Mouse (Mus musculus): Measurements from ENCODE around the gene Prkn. TPM values are rescaled to one million over a fixed set of nuclear protein-coding genes. Genes with fewer than 3 reads are reported as not detected.

The Prkn gene
- total RNA-seq, 2 experiments from 2014 or later, result 14.6 to 20.3 TPM

GRCm38 (mm10) chr17:11888806-11889205 lies 1048.6 kb downstream of the Prkn start:
- no peak for DNase-seq (ENCODE audit: low spot score in 2 of 2)

GRCm38 (mm10) chr17:11900300-11900699 lies 1060.1 kb downstream of the Prkn start:
- DNase-seq (ENCODE audit: low spot score in 2 of 2), result no peak

GRCm38 (mm10) chr17:11901731-11902130 lies 1061.5 kb downstream of the Prkn start:
- DNase-seq (ENCODE audit: low spot score in 2 of 2), result no peak

- DNase-seq (ENCODE audit: low spot score in 2 of 2), result peak in 1 of 2 experiments; percentile 45
Observed at GRCm38 (mm10) chr17:11903001-11903400, 1062.8 kb downstream of the Prkn start.

- peak; percentile 41 to 46 for DNase-seq (ENCODE audit: low spot score in 2 of 2)
Observed at GRCm38 (mm10) chr17:11910668-11911398, 1070.6 kb downstream of the Prkn start.

GRCm38 (mm10) chr17:11912136-11912535 lies 1072.0 kb downstream of the Prkn start:
- DNase-seq (ENCODE audit: low spot score in 2 of 2), result no peak

- peak; percentile 48 to 50 for DNase-seq (ENCODE audit: low spot score in 2 of 2)
Observed at GRCm38 (mm10) chr17:11912872-11913365, 1072.7 kb downstream of the Prkn start.

GRCm38 (mm10) chr17:11913620-11914019 lies 1073.4 kb downstream of the Prkn start:
- DNase-seq (ENCODE audit: low spot score in 2 of 2), result no peak

- no peak for DNase-seq (ENCODE audit: low spot score in 2 of 2)
Observed at GRCm38 (mm10) chr17:11914451-11914850, 1074.3 kb downstream of the Prkn start.

- peak in 1 of 2 experiments; percentile 33 for DNase-seq (ENCODE audit: low spot score in 2 of 2)
Observed at GRCm38 (mm10) chr17:11918123-11918801, 1078.1 kb downstream of the Prkn start.

GRCm38 (mm10) chr17:11919581-11919980 lies 1079.4 kb downstream of the Prkn start:
- DNase-seq (ENCODE audit: low spot score in 2 of 2), result no peak

GRCm38 (mm10) chr17:11921026-11921425 lies 1080.8 kb downstream of the Prkn start:
- peak in 1 of 2 experiments; percentile 50 for DNase-seq (ENCODE audit: low spot score in 2 of 2)

- no peak for DNase-seq (ENCODE audit: low spot score in 2 of 2)
Observed at GRCm38 (mm10) chr17:11923989-11924388, 1083.8 kb downstream of the Prkn start.

- peak in 1 of 2 experiments; percentile 40 for DNase-seq (ENCODE audit: low spot score in 2 of 2)
Observed at GRCm38 (mm10) chr17:11926865-11927386, 1086.7 kb downstream of the Prkn start.

- no peak for DNase-seq (ENCODE audit: low spot score in 2 of 2)
Observed at GRCm38 (mm10) chr17:11931641-11932040, 1091.5 kb downstream of the Prkn start.

GRCm38 (mm10) chr17:11933737-11934136 lies 1093.6 kb downstream of the Prkn start:
- DNase-seq (ENCODE audit: low spot score in 2 of 2), result peak in 1 of 2 experiments; percentile 22

- DNase-seq (ENCODE audit: low spot score in 2 of 2), result no peak
Observed at GRCm38 (mm10) chr17:11947436-11947835, 1107.3 kb downstream of the Prkn start.

- peak in 1 of 2 experiments; percentile 31 for DNase-seq (ENCODE audit: low spot score in 2 of 2)
Observed at GRCm38 (mm10) chr17:11949551-11950197, 1109.5 kb downstream of the Prkn start.

- DNase-seq (ENCODE audit: low spot score in 2 of 2), result no peak
Observed at GRCm38 (mm10) chr17:11950198-11950594, 1110.0 kb downstream of the Prkn start.

GRCm38 (mm10) chr17:11955317-11955716 lies 1115.1 kb downstream of the Prkn start:
- no peak for DNase-seq (ENCODE audit: low spot score in 2 of 2)

GRCm38 (mm10) chr17:11960492-11960891 lies 1120.3 kb downstream of the Prkn start:
- no peak for DNase-seq (ENCODE audit: low spot score in 2 of 2)
